Mouse (Mus musculus): ENCODE data around the gene Glis1.

GRCm38 (mm10) chr4:107558801-107559200 lies 124.4 kb downstream of the Glis1 start:
- TF ChIP-seq POLR2A (IDR thresholded peaks at IDR 0.05; ENCODE audit: borderline replicate concordance, insufficient read depth, low read length), result no peak
- no peak for TF ChIP-seq CTCF (IDR thresholded peaks at IDR 0.05; ENCODE audit: borderline replicate concordance, insufficient read depth, low read depth, low read length)
